9 mouse cellular contexts compared by ENCODE assay signal in genomic region chr4:133200343-133200742, GRCm38 (mm10). TPM values are rescaled to one million over a fixed set of nuclear protein-coding genes. Genes with fewer than 3 reads are reported as not detected.
A peak's percentile ranks its signal among the peaks of the same experiment; 100 is the strongest.
DNase-seq lines count a peak whose midpoint lies in the region; ATAC-seq lines count a peak whose summit lies in the region.
"Had no signal": no experiment of that assay in that cellular context is flagged by ENCODE, and none has a peak within 500 bp of the region (broad histone marks: within the 10 kb centered on the region; RNA-seq: fewer than 3 reads in every experiment).

No protein-coding gene starts in this region.

- H3K4me2 ChIP-seq in forebrain, embryonic 14.5 days (ENCODE audit: low read length) = no peak overlapping the region
- 0 out of 2 replicates have a peak overlapping the region, but pooled peaks have one; percentile 3 for H3K4me2 ChIP-seq in neural tube, embryonic 15.5 days

- 28% methylated on average over 21 of the region's 21 CpGs for WGBS in forebrain, embryonic 14.5 days
- WGBS in neural tube, embryonic 15.5 days = 44% methylated on average over 21 of the region's 21 CpGs

- no peaks in the 10 kb centered on the region for H3K27me3 ChIP-seq in forebrain, embryonic 14.5 days (replicated peaks; ENCODE audit: control insufficient read depth, insufficient read depth, low read length)
- H3K27me3 ChIP-seq in neural tube, embryonic 15.5 days (replicated peaks) = no peaks in the 10 kb centered on the region

- DNase-seq in testis, postnatal 10 days (ENCODE audit: low spot score) = peak; percentile 64
- no peak for DNase-seq in testis, postnatal 14 days (ENCODE audit: low spot score)
- DNase-seq in forebrain, embryonic 14.5 days (ENCODE audit: low spot score) = peak; percentile 68
- peak; percentile 58 for DNase-seq in heart, postnatal 25 days (ENCODE audit: low spot score)
- peak; percentile 54 to 83 for DNase-seq in kidney, postnatal 25 days
- DNase-seq in B cell, adult 2 months = no peak

- peak overlapping the region; percentile 29; the same call in 1 of the 2 replicates for H3K9ac ChIP-seq in forebrain, embryonic 14.5 days (ENCODE audit: low read length)
- H3K9ac ChIP-seq in neural tube, embryonic 15.5 days (replicated peaks) = 0 out of 2 replicates have a peak overlapping the region, but pooled peaks have one; percentile 10

- peak overlapping the region; percentile 63 for H3K27ac ChIP-seq in forebrain, embryonic 14.5 days (ENCODE audit: low read depth, low read length)
- H3K27ac ChIP-seq in neural tube, embryonic 15.5 days (replicated peaks) = peak overlapping the region; percentile 72

- ATAC-seq in forebrain, embryonic 14.5 days = peak; percentile 22; the same call in 1 of the 2 replicates
- ATAC-seq in neural tube, embryonic 15.5 days (ENCODE audit: low FRiP score) = no peak
- ATAC-seq in megakaryocyte-erythroid progenitor cell, adult 5-6 weeks (replicated peaks; ENCODE audit: low FRiP score, low TSS enrichment, poor library complexity, severe bottlenecking) = no peak

- intact Hi-C loops in heart, postnatal 25 days (cut with DNase I) = no loop called here

- no peaks in the 10 kb centered on the region for H3K9me3 ChIP-seq in forebrain, embryonic 14.5 days (replicated peaks; ENCODE audit: control insufficient read depth, low read length)
- no peaks in the 10 kb centered on the region for H3K9me3 ChIP-seq in neural tube, embryonic 15.5 days (replicated peaks)

- H3K4me1 ChIP-seq in forebrain, embryonic 14.5 days (ENCODE audit: control insufficient read depth, insufficient read depth, low read length) = peaks cover 42% of the 10 kb centered on the region
- H3K4me1 ChIP-seq in neural tube, embryonic 15.5 days = peaks cover 67% of the 10 kb centered on the region

- H3K4me3 ChIP-seq in forebrain, embryonic 14.5 days (ENCODE audit: low read depth, low read length) = no peak overlapping the region
- H3K4me3 ChIP-seq in neural tube, embryonic 15.5 days (replicated peaks) = no peak overlapping the region

- peaks cover 11% of the 10 kb centered on the region for H3K36me3 ChIP-seq in forebrain, embryonic 14.5 days (ENCODE audit: control insufficient read depth, insufficient read depth, low read length)
- H3K36me3 ChIP-seq in neural tube, embryonic 15.5 days = peaks cover 10% of the 10 kb centered on the region; the same call in 1 of the 2 replicates

RNA-seq across cellular contexts. Expression of gene Cd164l2, which starts 11.6 kb away (rescaled TPM):
- 0.43 and 1.4 TPM in 2 replicates for polyA plus RNA-seq in forebrain, embryonic 14.5 days (2014; fragmentation: Nextera tagmentation; extraction: Ambion mirVana)
- under 1 TPM in 1 of 2 experiments, not detected in 1; 0.53 TPM for total RNA-seq in heart, postnatal 25 days (2021)
- 2.6 and 3.9 TPM in 2 replicates for polyA plus RNA-seq in neural tube, embryonic 15.5 days (2015; fragmentation: Nextera tagmentation; extraction: Ambion mirVana)
- not detected in 2 replicates for total RNA-seq in megakaryocyte-erythroid progenitor cell, adult 5-6 weeks (2014; fragmentation: Nextera tagmentation)
- not detected in 2 replicates for total RNA-seq in megakaryocyte-erythroid progenitor cell, adult 5-6 weeks (2017)

RNA-seq across cellular contexts. Expression of gene Gpr3, which starts 12.0 kb away (rescaled TPM):
- polyA plus RNA-seq in forebrain, embryonic 14.5 days (2014; fragmentation: Nextera tagmentation; extraction: Ambion mirVana) = 0.62 and 1.1 TPM in 2 replicates
- total RNA-seq in heart, postnatal 25 days (2021) = under 1 TPM in 1 of 2 experiments, not detected in 1; 0.22 TPM
- 1.3 and 2.5 TPM in 2 replicates for polyA plus RNA-seq in neural tube, embryonic 15.5 days (2015; fragmentation: Nextera tagmentation; extraction: Ambion mirVana)
- total RNA-seq in megakaryocyte-erythroid progenitor cell, adult 5-6 weeks (2014; fragmentation: Nextera tagmentation) = not detected in 2 replicates
- not detected in 2 replicates for total RNA-seq in megakaryocyte-erythroid progenitor cell, adult 5-6 weeks (2017)
- total RNA-seq: gastrocnemius, postnatal 4 days had no signal

RNA-seq across cellular contexts. Expression of gene Map3k6, which starts 40.3 kb away (rescaled TPM):
- 1.1 and 1.7 TPM in 2 replicates for polyA plus RNA-seq in forebrain, embryonic 14.5 days (2014; fragmentation: Nextera tagmentation; extraction: Ambion mirVana)
- 10 to 100 TPM; 10.8 to 20.1 TPM for total RNA-seq in heart, postnatal 25 days (2021)
- polyA plus RNA-seq in neural tube, embryonic 15.5 days (2015; fragmentation: Nextera tagmentation; extraction: Ambion mirVana) = 3.0 and 4.0 TPM in 2 replicates
- total RNA-seq in megakaryocyte-erythroid progenitor cell, adult 5-6 weeks (2014; fragmentation: Nextera tagmentation) = 10.6 and 15.9 TPM in 2 replicates
- total RNA-seq in megakaryocyte-erythroid progenitor cell, adult 5-6 weeks (2017) = 6.9 and 7.0 TPM in 2 replicates

Comparison
In these comparisons a context has a peak if more than half of its experiments do, and no peak if none do; other contexts are left out.
1. DNase-seq: peak in testis, postnatal 10 days (single experiment), forebrain, embryonic 14.5 days (single experiment), heart, postnatal 25 days (single experiment) and kidney, postnatal 25 days (2 of 2); none in testis, postnatal 14 days (single experiment) and B cell, adult 2 months (0 of 2).